Mouse (Mus musculus) 416B (cell line): ENCODE measurements at regions not wholly inside any gene's neighbourhood (a gene's known extent, or its start where the extent isn't known, plus 50 kb on each side); places are given as distances from the start of the nearest gene placed in this dataset.
A peak's percentile ranks its signal among the peaks of the same experiment; 100 is the strongest.

Source experiments
- DNase-seq: peaks from one replicate; pipeline ENCODE4 v3.0.0; 2011; ENCODE audit warnings: low read depth

DNA sequence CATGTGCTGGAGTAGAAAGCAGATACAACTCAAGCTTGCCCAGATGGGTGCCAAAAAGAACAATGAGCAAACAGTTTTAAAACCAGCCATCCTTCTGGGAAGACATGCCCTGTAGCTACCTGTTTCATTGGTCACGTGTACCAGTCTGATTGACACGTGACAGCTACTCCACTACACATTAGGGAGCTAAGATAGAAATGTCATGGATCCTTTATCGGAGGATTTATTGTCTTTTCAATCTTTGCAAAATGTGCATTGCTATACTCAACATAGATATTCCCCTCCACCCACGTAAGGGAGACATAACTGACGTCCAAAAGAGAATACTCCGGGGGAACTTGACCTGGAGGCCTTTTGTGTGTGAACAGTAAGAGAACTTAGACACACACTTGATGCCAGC lies 171.1 kb upstream of the Cited2 start:
- no peak for DNase-seq

DNA sequence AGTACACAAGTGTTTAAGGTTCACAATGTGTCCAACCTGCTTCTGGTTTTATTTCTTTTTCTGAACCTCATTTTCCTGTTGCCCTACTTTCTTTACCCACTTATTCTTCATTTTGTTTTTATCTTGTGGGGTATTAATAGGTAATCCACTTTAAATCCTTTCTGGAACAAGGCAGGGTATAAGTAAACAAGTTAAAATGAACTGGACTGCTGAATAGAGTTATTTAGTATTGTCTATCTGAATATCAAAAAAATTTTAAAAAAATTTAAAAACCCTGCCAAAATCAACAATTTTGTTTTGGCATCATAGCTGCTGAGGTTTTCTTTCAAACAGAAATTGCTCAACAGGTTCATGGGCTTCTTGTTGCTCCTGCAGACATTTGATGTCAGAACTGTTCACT lies 170.7 kb upstream of the Cited2 start:
- DNase-seq: no peak

DNA sequence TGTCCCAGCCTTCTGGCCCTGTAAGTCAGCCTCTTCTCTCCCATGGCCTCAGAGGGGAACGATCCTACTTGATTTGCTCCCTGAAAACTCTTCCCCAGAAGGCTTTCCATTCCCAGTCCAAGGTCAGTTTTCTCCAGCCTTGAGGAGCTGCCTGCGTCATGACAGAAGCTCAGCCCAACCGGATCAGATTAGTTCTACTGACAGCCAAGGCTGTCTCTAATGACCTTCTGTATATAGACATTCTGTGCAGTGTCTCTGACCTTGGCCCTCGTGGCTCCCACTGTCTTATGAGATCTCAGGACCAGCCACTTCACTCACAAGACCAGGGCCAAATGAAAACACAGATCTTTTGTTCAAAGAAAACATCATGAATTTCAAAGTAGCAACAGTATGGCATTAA lies 166.6 kb upstream of the Cited2 start:
- no peak for DNase-seq

DNA sequence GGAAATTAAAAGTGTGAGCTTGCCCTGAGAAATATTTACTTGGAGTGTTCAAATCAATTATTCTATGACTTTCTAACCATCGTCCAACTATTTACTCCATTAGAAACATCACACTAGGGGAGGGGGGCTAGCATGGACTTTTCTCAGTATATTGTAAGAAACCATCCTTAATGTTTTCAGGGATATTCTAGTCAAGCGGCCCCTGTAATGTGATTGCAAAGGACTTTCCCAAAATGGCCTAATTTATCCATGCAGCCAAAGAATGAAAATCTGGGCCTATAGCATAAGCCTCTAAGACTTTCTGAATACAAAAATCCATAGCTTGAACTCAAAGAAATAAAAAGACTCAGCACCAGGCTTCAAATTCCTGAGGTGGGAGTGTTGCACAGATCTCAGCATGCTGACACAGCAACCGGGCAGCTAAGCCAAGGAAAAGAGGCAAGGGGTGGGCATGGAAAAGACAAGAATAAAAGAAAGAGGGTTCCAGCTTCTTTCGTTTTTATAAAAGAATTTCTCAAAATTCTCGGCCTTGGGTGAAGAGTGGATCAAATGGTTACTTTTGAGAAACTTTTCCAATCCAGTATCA lies 163.6 kb upstream of the Cited2 start:
- DNase-seq: no peak

DNA sequence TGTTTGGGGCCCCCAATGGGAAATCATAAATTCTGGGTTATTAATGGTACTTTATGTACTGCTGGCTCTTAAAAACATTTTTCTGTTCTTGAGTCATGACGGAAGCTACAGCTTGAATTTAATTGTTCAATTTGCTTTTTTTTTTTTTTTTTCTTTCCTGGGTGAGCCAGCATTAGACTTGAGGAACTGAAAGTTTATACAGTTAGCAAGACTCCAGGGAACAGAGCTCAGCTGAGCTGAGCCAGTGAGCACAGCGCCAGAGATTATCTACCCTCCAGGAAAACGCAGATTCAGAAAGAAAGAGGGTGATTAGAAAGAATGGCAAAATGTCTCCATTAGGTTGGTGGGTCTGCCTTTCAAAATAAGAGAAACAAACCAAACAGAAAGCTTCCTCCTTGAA lies 163.0 kb upstream of the Cited2 start:
- no peak for DNase-seq

DNA sequence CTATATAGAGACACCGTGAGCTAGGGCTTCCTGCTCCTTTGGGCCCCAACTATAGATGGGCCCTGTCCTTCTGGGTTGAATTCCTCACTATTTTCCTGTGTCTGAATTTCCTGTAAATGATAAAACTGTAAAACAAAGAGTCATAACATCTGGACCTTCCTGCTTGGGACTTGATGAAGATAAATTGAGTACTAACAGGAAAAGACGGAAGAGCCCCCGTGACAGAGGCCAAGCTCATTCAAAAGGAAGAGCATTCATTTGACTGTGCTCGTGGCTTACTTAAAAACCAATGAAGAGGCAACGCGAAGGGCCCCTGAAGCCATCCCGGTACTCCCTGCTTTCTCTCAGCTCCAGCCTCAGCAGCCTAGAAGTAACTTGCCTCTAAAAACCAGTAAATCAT lies 161.6 kb upstream of the Cited2 start:
- no peak for DNase-seq

DNA sequence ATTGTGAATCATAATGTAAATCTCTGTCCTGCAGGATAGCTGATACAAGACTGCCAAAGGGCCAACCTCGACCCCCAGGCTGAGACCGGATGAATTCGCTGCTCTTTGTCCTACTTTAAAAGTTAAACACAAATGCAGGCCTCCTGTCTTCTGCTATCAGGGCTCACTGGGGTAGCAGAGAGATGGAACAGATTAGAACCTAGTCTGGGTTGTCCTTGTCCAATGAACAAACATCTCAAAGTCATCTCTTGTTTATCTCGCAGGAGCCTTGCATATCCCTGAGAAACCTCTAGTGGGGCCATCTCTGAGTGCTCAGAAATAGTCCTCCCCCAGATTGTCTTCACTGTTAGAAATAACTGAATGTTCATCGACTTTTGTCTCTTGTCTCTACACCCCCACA lies 161.0 kb upstream of the Cited2 start:
- no peak for DNase-seq

DNA sequence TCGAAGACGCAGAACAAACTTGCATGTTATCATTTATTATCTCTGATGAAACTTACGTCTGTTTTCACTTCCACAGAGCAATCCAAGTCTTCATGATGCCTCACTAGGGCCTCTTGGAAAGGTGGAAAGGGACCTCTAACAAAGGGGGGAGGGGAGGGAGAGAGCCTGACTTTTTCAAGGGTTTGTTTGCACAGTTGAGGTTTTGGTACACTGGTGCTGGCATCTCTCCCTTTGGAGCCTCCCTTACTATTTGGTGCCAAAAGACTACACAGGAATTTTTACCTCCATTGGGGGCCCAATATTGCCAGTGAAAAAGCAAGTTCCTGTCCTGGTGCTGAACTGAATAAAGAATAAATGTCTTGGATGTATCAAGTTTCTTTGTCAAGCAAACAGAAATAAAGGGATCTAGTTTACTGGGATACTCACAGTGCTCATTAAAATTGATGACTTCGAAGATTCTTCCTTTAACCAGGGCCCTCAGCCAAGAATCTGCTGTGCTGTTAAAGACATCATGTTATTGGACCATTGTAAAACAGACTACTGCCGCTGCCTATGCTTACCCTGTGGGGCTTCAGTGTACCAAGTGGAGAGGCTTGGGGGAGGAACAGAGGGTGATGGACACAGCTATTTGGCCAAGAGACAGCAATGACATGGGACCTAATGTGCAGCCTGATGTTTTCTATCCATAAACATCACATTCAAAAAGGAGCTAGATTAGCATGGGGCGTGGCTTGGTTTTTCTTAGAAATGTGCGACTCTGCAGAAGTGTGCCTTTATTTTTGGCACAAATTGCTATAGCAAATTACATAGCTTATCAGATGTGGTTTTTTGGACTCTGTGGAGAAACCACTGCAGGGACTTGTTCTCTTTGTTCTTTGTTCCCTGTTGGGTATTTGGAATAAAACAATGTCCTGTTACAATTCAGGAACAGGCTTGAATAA lies 160.3 kb upstream of the Cited2 start:
- DNase-seq: peak; percentile 57

DNA sequence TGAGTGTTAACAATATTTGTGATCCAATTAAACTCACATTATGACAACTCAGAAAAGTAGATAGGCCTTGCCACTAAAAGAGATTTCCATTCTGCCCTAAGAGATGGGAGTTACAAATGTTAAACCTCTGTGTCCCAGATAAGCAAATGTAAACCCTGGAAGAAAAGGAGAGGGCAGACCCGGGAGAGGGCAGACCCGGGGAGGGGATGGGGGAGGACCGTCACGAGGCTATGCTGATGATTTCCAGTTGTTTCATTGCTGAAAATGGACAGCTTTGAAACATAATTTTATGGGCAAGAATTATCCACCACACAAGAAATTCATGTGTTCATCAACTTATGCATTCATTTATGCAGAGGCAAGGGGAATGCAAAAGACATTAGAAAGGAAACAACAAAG lies 159.7 kb upstream of the Cited2 start:
- no peak for DNase-seq

DNA sequence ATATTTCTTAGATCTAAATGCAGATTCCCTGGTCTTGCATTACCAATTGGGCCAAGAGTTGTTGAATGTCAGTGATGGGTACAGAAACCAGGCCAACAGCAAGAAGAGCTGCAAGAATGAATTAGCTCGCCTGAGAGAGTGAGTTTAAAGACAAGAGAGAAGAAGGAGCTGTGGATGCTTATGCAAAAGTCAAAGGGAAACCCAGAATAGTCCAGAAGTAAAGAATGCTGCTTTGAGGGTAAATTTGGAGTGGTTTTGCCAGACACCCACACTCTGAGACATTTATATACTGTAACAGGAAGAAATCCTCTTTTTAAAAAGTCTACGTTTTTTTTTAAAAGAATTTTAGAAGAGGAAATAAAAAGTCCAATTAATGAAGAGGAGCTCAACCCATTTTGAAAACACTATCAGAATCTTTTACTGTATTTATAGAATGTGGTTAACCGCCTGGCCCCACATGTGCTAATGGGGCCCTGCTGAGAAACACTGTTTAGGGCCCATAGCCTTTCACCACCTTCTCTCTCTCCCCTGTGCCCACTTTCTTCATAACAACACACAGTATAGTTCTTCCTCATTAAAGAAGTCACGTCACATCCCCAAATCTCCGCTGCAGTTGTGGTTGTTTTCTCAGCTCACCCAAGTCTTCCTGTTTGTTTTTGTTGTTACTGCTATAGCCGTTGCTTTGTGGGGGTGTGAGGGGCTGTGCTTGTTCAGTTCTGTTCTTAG lies 158.0 kb upstream of the Cited2 start:
- no peak for DNase-seq

DNA sequence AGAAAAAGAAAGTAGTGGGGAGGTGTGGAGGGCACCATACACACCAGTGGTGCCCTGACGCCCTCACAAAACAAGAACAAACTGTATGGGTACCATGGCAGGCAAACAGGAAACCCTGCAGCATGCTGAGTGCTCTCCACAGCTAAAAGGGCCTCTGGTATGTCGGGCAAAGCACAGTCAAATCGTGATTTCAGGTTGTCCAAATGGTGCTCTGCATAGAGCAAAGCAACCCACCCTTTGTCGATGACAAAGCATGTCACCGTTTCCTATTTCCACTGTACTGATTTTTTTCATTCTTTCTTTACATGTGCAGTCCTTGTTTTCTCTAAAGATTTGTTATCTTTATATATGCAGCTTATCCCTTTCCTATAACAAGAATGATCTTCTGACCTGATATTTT lies 156.0 kb upstream of the Cited2 start:
- no peak for DNase-seq

DNA sequence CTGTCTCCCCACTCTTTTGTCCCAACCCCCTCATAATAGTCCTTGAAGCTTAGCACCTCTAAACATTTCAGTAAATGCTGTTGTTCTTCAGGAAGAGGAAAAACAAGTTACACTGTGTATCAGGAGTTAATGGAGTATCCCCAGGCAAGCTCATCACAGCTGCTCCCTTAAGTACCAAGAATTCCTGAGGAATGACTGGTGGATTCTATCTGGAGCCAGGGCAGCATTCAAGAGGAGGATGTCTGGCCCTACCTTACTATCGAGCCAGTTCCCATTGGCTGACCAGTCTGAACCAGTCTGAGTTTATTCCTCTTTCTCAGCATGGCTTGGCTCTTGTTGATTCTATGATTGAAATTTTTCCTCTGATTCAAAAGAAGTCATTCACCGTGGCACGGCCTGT lies 155.4 kb upstream of the Cited2 start:
- no peak for DNase-seq

DNA sequence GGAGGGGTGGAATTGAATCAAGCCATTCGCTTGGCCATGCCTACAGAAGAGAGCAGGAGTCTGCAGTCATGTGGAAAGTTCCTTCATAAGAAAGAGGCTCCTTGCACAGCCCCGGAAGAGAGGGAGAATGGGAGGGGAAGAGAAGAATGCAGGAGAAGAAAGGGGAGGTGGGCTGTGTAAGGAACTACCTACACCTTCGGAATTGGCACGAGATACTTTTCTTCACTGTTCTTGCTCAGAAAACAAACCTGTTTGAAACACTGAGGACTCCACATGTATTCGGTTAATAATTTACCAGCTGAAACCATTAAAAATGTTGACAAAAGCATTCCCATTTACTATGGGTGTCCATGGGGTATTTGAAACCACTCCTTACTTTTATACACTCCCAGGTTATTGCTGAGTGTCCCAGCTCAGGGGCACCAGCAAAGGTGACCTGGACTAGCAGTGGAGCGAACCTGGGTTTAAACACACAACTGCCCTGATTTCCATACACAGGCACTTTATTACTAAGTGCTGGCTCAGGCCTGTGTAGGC lies 153.4 kb upstream of the Cited2 start:
- no peak for DNase-seq

DNA sequence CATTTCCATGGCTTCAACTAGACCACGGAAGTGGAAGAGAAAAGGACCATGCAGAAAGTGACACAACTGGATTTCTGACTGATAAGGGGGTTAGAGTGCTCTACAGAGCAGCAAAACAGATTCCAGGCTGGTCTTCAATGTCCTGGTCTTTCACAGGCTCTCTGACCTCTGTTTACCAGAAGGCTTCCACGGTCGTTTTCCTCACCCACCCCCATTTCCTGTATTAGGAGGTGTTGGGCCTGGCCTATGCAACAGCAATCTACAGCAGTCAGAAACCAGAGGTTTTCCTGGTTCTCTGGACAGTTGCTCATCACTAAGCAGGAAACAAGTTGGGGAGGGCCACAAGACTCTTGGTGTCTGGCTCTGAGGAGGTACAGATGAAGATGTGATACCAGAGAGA lies 148.1 kb upstream of the Cited2 start:
- DNase-seq: peak; percentile 91

DNA sequence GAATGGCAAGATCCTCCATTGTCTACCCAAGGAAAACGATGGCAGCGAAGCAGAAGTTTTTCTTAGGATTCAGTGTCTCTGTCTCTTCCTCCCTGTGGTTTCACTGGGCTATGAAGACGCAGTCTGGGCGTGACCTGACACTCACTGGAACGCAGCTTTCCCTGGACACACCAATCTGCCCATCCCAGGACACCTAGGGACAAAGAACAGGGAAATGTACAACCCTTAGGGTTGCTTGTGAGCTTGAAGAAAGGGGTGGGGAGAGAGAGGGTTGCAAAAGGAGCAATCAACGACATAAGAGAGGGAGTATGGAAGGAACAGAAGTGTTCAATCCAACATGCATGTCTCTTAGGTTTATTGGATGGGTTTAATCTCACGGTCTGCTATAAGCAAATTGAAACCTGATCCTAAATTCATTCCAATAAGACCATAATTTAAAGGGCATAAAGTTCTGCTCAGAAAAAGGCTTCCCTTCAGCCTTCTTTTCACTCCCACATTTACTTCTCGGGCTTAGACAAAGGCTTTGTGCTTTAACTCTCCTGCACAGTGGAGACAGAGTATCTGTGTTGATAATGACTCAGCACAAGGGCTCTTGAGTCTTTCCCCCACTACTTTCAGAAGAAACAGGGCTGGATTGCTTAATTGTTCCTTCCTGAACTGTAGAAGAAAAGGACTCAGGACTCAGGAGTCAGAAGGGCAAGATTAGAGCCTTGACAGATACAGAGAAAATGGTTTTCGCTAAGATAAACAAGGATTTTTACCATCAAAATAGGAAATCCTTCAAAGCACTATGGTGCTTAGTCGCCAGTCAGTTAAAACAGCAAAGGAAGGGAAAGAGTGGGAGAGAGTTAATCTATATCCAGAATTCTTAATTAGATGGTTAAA lies 147.3 kb upstream of the Cited2 start:
- peak; percentile 96 for DNase-seq

DNA sequence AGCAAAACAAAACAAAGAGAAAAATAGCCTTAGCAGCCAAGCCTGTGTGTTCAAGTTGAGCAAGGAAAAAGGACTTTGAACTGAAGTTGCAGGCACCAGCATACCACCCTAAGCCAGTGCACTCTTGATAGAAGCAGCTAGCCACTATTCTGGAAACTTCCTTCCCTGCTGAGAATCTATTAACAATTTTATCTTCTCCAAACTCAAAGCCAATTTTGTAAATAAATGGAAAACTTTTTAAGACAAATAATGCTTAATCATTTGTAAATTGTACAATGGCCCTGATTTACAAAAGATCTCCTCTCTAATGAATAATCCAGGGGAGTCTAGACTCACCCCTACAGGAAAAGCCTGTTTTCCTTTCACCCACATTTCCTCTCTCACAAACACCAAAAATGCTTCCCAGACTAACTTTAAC lies 146.7 kb upstream of the Cited2 start:
- DNase-seq: no peak

DNA sequence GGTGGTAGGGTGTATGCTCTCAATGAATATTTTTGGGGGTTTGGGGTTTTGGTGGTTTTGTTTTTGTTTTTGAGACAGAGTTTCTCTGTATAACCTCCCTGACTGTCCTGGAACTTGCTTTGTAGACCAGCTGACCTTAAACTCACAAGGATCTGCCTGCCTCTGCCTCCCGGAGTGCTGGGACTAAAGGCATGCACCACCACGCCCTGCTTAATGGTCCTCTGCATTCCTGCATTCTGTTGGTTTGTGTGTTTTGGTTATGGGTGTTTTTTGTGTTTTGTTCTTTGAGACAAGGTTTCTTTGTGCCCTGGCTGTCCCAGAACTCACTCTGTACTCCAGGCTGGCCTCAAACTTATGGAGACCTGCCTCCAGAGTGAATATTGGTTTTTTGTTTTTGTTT lies 143.6 kb upstream of the Cited2 start:
- no peak for DNase-seq

DNA sequence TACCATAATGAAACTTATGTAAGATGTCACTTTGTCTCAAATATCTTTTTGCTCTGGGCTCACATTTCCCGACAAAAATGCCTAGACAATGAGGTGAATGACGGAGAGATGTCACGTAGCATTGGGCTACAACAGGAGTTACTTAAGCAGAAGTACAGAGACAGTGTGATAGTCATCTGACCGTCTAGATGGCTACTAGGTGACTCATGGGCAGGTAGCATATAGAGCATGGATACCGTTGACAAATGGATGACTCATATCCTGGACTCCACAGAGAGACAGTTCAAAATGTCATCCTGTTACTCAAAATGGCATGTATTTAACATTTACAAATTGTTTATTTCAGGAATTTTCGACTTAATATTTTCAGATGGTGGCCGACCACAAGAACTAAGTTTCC lies 138.2 kb upstream of the Cited2 start:
- DNase-seq: peak; percentile 91

DNA sequence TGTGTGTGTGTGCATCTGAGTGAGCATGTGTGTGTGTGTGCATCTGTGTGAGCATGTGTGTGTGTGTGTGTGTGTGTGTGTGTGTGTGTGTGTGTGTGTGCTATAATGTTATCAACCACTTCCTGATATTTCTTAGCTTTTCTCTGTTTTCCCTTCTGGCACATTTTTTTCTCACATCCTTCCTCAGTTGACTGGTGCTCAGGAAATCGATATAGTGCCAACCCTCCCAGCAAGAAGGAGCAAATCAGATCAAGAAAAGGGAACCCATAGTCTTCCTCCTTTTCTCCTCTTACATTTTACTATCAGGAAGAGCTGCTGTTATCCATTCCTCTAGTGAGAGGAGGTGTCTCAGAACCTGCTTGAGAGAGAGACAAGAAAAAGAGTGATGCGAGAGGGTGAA lies 136.1 kb upstream of the Cited2 start:
- peak; percentile 49 for DNase-seq

DNA sequence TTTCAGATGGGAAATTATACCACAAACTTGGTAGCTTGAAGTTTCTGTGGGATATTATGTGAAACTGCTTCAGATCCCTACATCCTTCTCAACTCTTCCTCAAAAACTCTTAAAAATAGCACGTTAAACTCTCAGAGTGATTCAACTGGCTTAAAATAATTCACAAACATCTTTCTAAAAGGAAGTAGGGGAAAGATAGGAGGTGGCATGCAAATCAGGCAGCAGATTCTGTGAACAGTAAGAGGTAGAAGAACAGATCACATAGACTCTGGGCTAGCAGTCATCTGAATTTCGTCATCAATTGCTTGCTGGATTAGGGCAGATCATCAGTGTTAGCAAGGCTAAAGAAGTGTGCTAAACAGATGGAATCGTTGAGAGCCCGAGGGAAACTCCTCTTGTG lies 133.9 kb upstream of the Cited2 start:
- DNase-seq: no peak

DNA sequence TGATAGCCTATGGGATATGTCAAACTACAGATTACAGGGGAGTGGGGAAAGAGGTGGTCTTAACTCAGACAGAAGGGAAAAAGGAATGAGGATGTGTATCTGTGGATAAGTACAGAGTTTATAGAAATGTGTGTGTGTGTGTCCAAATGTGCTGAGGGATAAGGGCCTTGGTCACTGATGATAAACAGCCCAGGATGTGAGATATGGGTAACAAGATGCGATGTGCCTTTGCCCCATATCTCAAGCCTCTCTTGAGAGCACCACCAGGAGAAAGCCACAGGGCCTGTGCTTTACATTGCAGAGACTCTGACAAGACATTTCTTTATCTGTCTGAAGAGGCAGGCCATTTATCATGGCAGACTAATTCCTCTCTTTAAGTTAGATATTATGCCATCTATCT lies 132.8 kb upstream of the Cited2 start:
- DNase-seq: peak; percentile 59

DNA sequence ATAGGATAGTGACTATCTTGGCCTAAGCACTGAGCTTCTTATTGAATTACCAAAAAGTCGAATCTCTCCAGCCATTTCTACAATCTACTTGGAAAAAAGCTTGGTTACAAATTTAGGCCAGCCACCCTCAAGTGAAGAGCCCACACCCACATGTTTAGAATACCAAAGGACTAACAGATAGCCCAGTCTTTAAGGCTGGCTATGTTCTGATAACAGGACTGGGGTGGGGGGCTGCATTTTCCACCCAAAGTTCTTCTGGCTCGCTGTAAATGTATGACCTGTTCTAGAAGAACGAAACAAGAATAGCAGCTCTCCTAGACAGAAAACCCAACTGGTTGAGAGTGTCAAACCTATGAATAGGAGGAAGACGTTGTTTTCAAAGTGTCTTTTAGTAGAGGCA lies 130.6 kb upstream of the Cited2 start:
- DNase-seq: no peak
